Mouse (Mus musculus) heart, postnatal 36 days (tissue): ENCODE measurements around the gene Mmel1. TPM values are rescaled to one million over a fixed set of nuclear protein-coding genes. Genes with fewer than 3 reads are reported as not detected.

ENCODE experiments used
- DNase-seq, 2 experiments: peaks; one replicate each; pipeline ENCODE4 v3.0.0; 2021 to 2022
- intact Hi-C: fragments of 180-260 bp; cut with DNase I; formaldehyde crosslinking; loops from one replicate; pipeline ENCODE4 v1.15.1; 2025
- total RNA-seq, 2 experiments: library from RNA; stranded (reverse); gene quantifications; 2 replicates each; pipeline ENCODE4 v1.2.3; 2021

Mmel1 gene
- total RNA-seq, 2 experiments from 2014 or later = 0.22 to 0.33 TPM

DNA sequence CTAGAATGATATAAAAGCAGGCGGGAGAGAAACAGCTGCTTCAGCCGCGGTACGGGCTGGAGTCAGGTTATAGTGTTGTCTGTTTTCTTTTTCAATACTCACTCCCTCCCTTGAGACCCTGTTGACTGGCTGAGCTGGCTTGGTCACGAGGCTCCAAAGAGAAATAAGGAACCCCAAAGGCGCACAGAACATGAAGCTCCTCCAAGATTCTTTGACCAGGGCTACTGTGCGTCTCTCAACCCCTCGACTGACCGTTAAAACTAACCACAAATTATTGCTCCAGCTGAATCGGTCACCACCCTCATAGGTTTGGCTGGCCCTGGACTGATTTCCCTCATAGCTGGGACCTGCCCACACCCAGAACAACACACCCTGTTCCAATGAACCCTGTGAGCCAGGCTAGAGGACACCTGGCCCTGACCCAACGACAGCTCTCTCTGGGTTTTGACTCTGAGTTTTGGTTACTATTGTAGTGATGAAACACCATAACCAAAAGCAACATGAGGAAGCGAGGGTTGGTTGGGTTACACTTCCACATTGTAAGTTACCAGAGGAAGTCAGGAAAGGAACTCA is 59.8 kb downstream of the Mmel1 start:
- intact Hi-C loops = no loop called here
- peak; percentile 41 to 44 for DNase-seq

DNA sequence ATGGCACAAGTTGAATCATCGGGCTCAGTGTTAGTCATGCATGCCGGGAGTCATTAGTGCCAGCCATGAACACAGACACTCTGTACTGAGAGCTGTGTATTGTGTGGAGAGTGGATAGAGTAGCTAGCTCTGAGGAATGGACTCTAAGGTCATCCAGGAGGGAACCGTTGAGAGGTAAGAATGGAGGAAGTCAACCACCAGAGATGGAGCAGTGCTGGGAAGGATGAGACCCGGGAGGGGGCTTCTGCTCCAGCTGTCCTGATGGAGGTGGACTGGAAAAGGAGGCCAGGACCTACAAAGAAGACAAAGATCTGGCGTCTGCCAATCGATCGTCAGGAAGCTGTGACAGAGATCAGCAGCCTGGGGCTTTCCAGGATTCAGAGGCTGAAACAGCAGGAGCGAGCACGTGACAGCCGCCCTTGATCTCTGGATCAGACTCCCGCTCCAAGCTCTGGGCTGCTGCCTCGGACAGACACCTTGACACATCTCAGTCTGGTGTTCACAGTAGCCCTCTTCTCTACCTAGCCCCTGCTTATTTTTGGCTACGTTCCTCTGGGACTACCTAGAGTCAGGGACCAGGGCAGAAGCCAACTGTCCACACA is 64.0 kb downstream of the Mmel1 start:
- no peak for DNase-seq
- intact Hi-C loops = no loop called here

DNA sequence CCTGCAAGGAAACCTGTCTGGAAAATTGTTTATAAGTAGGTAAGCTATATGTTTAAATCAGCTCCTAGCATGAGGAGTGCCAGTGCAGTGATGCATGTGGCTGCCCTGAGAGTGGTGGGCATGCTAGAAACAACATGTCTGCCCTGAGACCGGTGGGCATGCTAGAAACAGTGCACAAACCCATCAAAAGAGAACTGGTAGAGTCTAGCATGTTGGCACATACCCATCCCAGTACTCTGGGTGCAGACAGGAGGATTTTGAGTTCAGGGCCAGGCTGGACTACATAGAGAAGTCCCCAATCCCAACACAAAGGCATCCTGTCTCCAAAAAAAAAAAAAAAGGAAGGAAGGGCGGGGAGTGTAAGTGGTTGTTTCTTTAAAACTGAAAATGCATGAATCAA is 65.4 kb downstream of the Mmel1 start:
- intact Hi-C loops = no loop called here
- no peak for DNase-seq

DNA sequence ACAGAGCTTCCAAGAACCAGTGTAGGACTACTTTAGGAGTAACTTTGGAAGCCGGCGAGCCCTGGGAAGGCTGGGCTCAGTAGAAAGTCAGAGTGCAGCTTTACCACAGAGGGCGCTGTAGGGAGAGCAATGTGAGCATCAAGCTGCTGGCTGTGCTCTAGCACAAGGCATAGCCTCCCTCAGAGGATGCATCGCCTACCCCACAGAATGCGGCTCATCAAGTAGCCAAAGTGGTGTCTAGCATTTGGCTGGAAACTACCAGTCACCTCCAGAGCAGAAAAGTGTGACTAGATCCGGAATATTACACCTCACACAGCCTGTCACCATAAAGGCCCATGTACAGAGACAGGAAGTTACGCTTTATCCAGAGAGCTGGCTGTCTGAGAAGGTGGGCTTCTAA is 66.4 kb downstream of the Mmel1 start:
- intact Hi-C loops = no loop called here
- no peak for DNase-seq

DNA sequence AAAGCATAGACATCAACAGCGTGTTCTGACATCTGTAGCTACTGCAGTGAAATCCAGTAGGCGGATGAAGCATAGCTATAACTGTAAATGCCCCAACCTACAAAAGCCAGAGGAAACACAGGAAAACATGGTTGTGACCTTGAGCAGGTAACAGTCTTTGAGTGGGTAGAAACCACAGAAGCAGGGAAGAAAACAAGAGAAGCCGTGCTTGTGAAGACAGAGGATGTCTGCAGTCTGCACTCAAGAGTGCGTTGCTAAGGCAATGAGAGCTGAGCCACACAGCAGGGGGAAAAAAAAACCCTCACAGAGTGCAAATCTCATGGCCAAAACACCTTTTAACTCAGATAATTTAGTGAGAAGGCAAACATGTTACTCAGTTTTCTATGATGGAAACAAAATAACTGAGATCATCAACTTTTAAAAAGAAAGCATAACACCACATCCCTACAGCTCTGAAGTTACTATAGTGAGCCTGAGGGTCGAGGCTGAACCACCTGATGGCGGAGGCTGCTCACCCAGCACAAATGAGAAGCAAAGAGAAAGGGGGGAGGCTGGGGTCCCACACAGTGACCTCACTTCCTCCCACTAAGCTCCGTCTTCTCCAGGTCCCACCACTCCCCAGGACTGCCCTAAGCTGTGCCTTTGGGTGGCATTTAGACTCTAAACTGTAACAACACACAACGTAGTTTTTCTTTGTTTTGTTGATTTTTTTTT is 67.3 kb downstream of the Mmel1 start:
- no peak for DNase-seq
- intact Hi-C loops = no loop called here

DNA sequence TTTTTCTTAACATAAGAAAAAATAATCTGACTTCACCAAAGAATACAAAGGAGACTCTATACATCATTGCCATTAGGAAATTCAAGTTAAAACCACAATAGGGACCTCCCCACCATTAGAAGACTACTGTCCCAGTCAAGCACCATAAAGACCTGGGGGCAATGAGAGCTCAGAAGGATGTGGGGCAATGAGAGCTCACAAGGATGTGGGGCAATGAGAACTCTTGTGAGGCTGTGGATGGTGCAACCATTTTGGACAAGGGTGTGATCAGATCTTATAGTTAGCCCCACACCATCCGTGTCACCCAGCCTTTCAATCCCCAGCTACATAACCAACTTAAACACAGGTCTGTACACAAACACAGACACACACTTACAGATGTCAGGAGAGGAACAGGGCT is 68.4 kb downstream of the Mmel1 start:
- no peak for DNase-seq
- intact Hi-C loops = no loop called here

DNA sequence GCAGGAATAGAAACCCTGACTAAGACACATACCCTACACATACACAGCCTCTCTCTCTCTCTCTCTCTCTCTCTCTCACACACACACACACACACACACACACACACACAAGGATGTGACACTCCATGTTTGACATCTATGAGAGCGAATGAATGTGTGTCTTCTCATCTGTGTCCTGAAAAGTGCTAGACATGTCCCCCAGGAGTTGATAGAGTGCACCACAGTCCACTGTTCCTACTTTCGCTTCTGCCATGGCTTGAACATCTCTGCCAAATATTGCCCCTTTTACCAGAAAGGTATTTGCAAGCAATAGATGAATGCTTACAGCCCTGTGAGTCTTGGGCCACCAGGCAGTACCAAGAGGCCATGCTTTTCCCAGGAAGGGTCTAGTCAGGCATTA is 70.8 kb downstream of the Mmel1 start:
- intact Hi-C loops = no loop called here
- no peak for DNase-seq

DNA sequence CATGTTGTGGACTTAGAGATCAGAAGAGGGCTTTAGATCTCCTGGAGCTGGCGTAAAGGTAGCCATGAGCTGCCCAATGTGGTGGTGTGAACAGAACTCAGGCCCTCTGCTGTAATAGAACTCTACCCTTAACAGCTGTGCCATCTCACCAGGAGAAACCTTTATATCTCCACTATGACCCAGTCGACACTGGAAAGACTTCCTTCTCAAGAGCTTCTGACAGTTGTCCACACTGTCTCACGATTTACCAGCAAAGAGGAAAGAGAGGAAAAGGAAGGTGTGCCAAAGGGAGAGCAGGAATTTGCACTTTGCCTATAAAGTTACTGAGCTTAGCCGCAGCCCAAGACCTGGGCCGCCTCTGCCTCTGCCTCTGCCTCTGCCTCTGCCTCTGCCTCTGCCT is 72.4 kb downstream of the Mmel1 start:
- intact Hi-C loops = no loop called here
- DNase-seq = no peak

DNA sequence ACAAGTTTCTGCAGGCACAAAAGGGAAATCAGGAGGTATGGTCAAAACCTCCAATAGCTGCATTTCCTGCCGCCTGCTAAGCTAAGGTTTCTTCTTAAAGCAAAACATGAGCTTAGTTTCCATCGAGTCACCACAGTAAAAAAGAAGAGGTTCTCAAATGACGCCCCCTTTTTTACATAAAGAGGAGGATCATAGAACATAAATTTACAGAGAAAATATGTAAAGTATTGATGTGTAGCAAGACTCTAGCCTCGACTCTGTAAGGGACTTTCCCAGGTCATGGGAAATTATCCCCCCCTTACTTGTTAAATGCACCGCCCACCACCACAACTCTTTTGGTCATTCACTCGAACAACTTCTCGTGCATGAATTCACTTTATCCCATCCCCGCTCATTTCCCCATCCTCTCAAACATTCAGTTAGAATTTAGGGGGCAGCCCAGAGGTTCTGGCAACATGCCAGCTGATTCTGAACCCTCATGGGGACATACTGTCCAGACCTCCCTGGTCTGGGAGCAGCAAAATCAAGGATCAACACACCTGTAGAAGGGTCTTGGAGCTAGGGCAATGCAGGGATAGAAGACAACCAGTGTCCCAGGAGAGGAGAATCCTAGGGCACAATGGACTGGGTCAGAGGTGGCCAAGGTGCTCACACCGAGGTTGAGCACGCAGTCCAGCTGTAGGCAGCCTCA is 73.4 kb downstream of the Mmel1 start:
- intact Hi-C loops = no loop called here
- no peak for DNase-seq

DNA sequence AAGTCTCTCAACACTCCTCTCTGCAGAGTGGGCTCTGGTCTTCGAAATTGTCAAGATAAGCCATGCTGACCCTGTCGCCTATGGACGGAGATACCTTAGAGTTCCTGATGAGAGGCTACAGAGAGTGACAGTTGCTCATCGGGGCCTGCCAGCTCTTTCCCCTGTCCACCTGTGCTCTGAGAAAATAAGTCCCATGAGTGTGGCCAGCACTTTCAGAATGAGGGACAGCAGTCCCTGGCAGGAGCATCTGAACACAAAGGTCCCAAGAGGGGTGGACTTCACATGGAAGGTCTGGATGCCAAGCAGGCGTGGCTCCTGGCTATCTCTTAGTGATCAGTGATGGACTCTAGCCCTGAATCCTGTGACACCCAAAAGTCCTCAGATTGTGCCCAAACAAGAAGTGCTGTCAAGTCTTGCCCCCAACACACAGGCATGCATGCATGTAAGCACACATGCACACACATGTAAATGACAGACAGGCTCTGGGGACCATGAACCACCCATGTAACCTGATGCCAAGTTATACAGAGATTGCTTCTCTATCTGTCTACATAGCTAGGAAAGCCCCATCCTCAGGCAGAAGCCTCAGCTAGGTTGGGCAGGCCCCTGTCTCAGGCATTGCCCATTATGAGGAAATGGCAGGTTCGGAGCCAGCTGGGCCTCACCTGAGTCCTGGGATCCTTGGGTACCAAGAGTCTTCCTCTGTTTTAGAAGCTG is 74.1 kb downstream of the Mmel1 start:
- intact Hi-C loops = loop anchor here (1.0 to 2.0 kb wide), 4 partner anchors 16 to 67 kb away; no protein-coding TSS in a partner anchor
- DNase-seq = no peak

DNA sequence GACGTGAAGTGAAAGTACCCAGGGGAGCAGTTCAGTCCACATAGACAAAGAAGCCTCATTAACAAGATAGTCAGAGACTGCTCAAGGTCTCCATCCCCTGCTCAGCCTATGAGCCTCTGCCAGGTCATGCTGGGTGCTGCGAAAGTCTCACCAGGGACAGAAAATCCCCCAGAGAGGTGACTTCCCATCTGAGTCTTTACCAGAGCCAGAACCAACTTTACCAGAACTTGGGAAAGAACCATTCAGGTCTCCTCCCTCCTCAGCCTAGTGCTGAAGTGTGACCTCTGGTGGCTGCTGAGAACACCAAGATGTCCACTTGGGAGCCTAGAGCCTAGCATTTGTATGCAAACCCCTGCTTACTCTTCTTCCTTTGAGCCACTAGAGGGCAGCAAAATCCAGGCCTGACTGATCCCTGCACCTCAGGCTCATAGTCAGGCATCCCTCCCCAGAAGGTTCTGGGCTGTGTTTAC is 74.8 kb downstream of the Mmel1 start:
- intact Hi-C loops = loop anchor here (1.0 to 2.0 kb wide), 4 partner anchors 17 to 67 kb away; no protein-coding TSS in a partner anchor
- peak; percentile 72 to 74 for DNase-seq

Other genes with a start within 250 kb of the Mmel1 start
- 10 to 100 TPM; 11.7 to 13.8 TPM for gene Prdm16, start 232.7 kb upstream of the Mmel1 start, total RNA-seq
- gene Actrt2, start 201.7 kb upstream of the Mmel1 start, total RNA-seq = not detected
- gene Ttc34, start 32.1 kb upstream of the Mmel1 start, total RNA-seq = under 1 TPM in 1 of 2 experiments, not detected in 1; 0.14 TPM
- gene Fam213b, start 29.6 kb downstream of the Mmel1 start, total RNA-seq = 10 to 100 TPM; 80.9 to 83.5 TPM
- 1 to 10 TPM; 5.1 to 6.0 TPM for gene Tnfrsf14, start 59.0 kb downstream of the Mmel1 start, total RNA-seq
- gene Hes5, start 91.3 kb downstream of the Mmel1 start, total RNA-seq = not detected
- gene Pank4, start 94.5 kb downstream of the Mmel1 start, total RNA-seq = 10 to 100 TPM; 40.9 to 42.8 TPM
- gene Plch2, start 187.2 kb downstream of the Mmel1 start, total RNA-seq = not detected
- gene Pex10, start 197.4 kb downstream of the Mmel1 start, total RNA-seq = 10 to 100 TPM; 19.4 to 23.1 TPM
- 10 to 100 TPM; 67.0 to 72.9 TPM for gene Rer1, start 216.8 kb downstream of the Mmel1 start, total RNA-seq
- 1 to 10 TPM in 1 of 2 experiments, under 1 TPM in 1; 0.89 to 1.7 TPM for gene Morn1, start 217.0 kb downstream of the Mmel1 start, total RNA-seq